Mouse (Mus musculus) monocyte, adult 5-6 weeks (primary cell): ENCODE data around the gene Sox11. TPM values are rescaled to one million over a fixed set of nuclear protein-coding genes. Genes with fewer than 3 reads are reported as not detected.

Experiments
- ATAC-seq: fragments of 153-309, 156-312 bp; replicated peaks from 2 replicates; pipeline ENCODE4 v1.8.0; 2017; ENCODE audit warnings: mild to moderate bottlenecking; ENCODE audit not compliant: low TSS enrichment, insufficient number of reproducible peaks, severe bottlenecking, poor library complexity, low FRiP score
- total RNA-seq: library from RNA; stranded (forward); fragments of 200-1000, 200-491, 200-594 nt; gene quantifications from 3 replicates; pipeline ENCODE4 v1.2.3, GENCODE M21; 2017

Gene Sox11
- not detected in 3 replicates for total RNA-seq

GRCm38 (mm10) chr12:27341871-27342690 lies at the start of gene Sox11:
TSS of gene Sox11 (minus strand) at chr12:27342574.
- no peak for ATAC-seq

- no peak for ATAC-seq
These were observed 49.4 kb upstream of the Sox11 start for GRCm38 (mm10) chr12:27391652-27392305.

GRCm38 (mm10) chr12:27390439-27390838 lies 48.1 kb upstream of the Sox11 start:
- no peak for ATAC-seq

DNA sequence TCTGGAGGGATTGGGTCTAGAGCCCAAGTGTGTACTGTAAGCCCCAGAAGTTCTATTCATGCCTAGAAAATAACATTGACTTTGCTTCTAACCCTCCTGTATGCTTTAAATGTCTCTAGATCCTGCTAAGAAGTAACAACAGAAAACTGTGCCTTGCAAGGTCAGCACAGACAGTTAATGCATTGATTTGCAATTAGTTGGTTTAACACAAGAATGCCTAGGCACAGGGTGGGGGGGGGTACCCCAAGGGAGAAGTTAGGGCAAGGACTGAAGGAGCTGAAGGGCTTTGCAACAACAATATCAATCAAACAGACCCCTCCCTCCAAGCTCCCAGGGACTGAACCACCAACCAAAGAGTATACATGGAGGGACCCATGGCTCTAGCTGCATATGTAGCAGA lies 47.1 kb upstream of the Sox11 start:
- no peak for ATAC-seq

- no peak for ATAC-seq
These were observed 30.1 kb upstream of the Sox11 start for GRCm38 (mm10) chr12:27372505-27372904.

GRCm38 (mm10) chr12:27370756-27371155 lies 28.4 kb upstream of the Sox11 start:
- ATAC-seq: no peak

GRCm38 (mm10) chr12:27367476-27367875 lies 25.1 kb upstream of the Sox11 start:
- ATAC-seq: no peak

GRCm38 (mm10) chr12:27363840-27364640 lies 21.7 kb upstream of the Sox11 start:
- no peak for ATAC-seq

GRCm38 (mm10) chr12:27357076-27357637 lies 14.8 kb upstream of the Sox11 start:
- ATAC-seq: no peak

DNA sequence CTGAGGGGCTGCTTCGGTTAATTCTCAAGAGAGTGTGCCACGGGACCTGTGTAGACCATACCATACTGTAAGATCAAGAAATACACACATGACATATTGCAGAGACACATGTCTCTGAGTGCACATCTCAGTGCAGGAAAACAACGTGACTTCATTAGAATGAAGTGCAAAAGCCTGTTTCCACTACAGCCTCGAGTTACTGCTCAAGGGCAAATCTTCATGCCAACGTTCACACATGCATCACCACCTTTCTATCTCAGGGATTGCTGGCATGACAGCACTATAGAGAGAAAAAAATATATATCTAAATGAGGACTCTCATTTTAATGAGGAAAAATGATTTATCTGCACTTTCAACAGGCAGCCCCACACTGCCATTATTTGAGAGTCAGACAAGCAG lies 14.2 kb upstream of the Sox11 start:
- ATAC-seq: no peak

GRCm38 (mm10) chr12:27343606-27344410 lies 1.4 kb upstream of the Sox11 start:
- ATAC-seq: no peak

- no peak for ATAC-seq
These were observed 574 bp upstream of the Sox11 start for GRCm38 (mm10) chr12:27342691-27343605.

GRCm38 (mm10) chr12:27341130-27341870 lies 1.1 kb downstream of the Sox11 start:
- no peak for ATAC-seq

- no peak for ATAC-seq
These were observed 1.8 kb downstream of the Sox11 start for GRCm38 (mm10) chr12:27340451-27341035.

- no peak for ATAC-seq
These were observed 3.1 kb downstream of the Sox11 start for GRCm38 (mm10) chr12:27339171-27339751.

DNA sequence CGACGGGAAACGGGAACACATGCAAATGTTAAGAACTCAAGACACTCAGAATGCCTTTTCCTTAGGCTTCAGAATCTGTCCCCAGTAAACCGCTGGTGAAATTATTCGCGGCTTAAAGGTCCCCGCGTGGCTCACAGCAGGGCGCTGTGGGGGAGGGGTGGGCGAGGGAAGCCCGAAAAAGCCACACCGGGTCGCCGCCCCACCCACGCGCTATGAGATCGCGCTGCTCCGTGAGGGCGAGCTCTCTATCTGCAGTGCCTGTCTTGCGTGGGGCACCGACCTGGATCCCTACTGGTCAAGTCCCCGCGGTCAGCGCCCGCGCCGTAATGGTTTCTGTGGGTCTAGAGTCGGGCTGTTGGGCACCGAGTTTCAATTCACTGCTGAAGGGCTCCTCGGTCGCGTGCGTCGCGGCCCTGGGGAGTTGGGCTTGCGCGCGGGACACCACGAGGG lies 3.6 kb downstream of the Sox11 start:
- ATAC-seq: no peak
